Mouse (Mus musculus): ENCODE measurements at regions not wholly inside any gene's neighbourhood (a gene's known extent, or its start where the extent isn't known, plus 50 kb on each side); places are given as distances from the start of the nearest gene placed in this dataset.

DNA sequence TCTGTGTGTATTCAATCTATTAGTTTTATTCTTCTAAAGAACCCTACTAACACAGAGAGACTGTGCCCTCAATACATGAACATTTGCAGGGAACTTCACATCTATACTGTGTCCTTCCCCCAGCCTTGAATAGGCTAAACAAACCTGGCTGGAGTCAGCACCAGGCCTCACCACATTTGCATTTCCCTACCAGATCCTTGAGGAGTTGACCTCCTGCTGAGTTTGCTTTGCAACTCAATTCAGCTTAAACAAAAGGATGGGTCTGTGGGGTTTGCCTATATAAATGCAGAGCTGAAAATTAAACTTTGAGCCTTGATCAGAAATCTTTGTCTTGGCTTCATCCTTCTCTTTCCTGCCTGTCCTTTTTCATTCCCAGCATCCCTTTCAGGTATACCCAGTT lies 331.5 kb upstream of the Xylt1 start:
- no peak for TF ChIP-seq CTCF (IDR thresholded peaks at IDR 0.05; ENCODE audit: borderline replicate concordance, extremely low read depth, insufficient read depth, insufficient read length)
- no peak for TF ChIP-seq POLR2A (IDR thresholded peaks at IDR 0.05; ENCODE audit: borderline replicate concordance, extremely low read depth, insufficient read depth, insufficient read length, poor library complexity, severe bottlenecking)
